Mouse (Mus musculus): ENCODE results near the gene Nmt2. TPM values are rescaled to one million over a fixed set of nuclear protein-coding genes. Genes with fewer than 3 reads are reported as not detected.

Gene Nmt2
- total and polyA plus RNA-seq, 3 experiments: 19.9 to 34.1 TPM; not detected in 1

GRCm38 (mm10) chr2:3335611-3336301 is 51.7 kb downstream of the Nmt2 start, which contains the start of gene Acbd7 (continued):
- TF ChIP-seq POLR2A (IDR thresholded peaks at IDR 0.05; ENCODE audit: control insufficient read depth in 1 of 2, insufficient read depth in 1 of 2, low read depth in 1 of 2, low read length in 2 of 2, poor library complexity in 1 of 2) (peak; percentile 53 to 94; a peak in 3 of 4 replicates), USF1 (IDR thresholded peaks at IDR 0.05; ENCODE audit: low read depth, low read length) (peak; percentile 54), E2F4 (IDR thresholded peaks at IDR 0.05; ENCODE audit: borderline replicate concordance, low read depth, low read length) (no peak)

- TF ChIP-seq CHD1 (IDR thresholded peaks at IDR 0.05; ENCODE audit: low read depth, low read length) (no peak), ETS1 (IDR thresholded peaks at IDR 0.05; ENCODE audit: low read depth, low read length) (no peak), USF1 (IDR thresholded peaks at IDR 0.05; ENCODE audit: low read depth, low read length) (no peak), SIN3A (IDR thresholded peaks at IDR 0.05; ENCODE audit: low read length) (no peak), ZMIZ1 (IDR thresholded peaks at IDR 0.05; ENCODE audit: low read depth, low read length) (no peak), ZC3H11A (IDR thresholded peaks at IDR 0.05; ENCODE audit: low read depth, low read length) (no peak), MYB (IDR thresholded peaks at IDR 0.05; ENCODE audit: low read depth, low read length) (no peak), TBP (IDR thresholded peaks at IDR 0.05; ENCODE audit: low read depth, low read length) (no peak), CTCF (IDR thresholded peaks at IDR 0.05 in 2 of 3, conservative IDR thresholded peaks at IDR 0.05 in 1 of 3; ENCODE audit: control insufficient read depth in 1 of 3, insufficient read depth in 1 of 3, low read depth in 2 of 3, low read length in 3 of 3, poor library complexity in 1 of 3, severe bottlenecking in 1 of 3) (no peak), ELF1 (IDR thresholded peaks at IDR 0.05; ENCODE audit: low read depth, low read length) (no peak), ZKSCAN1 (IDR thresholded peaks at IDR 0.05; ENCODE audit: low read depth, low read length) (no peak), MAX (IDR thresholded peaks at IDR 0.05; ENCODE audit: low read length) (no peak), GATA1 (IDR thresholded peaks at IDR 0.05; ENCODE audit: low read depth, low read length) (no peak), TCF12 (IDR thresholded peaks at IDR 0.05; ENCODE audit: low read depth, low read length) (no peak)
- H3K79me2 ChIP-seq (ENCODE audit: control insufficient read depth, insufficient read depth, low read length, poor library complexity): no peaks in the 10 kb centered on the region
- no peak overlapping the region for H3K4me3 ChIP-seq (ENCODE audit: control insufficient read depth in 1 of 2, insufficient read depth in 1 of 2, low read depth in 2 of 2, low read length in 2 of 2)
- no peak overlapping the region for H3K27ac ChIP-seq (ENCODE audit: control insufficient read depth, low read depth, low read length)
- H3K27me3 ChIP-seq (ENCODE audit: control insufficient read depth in 1 of 2, insufficient read depth in 2 of 2, low read length in 2 of 2): peaks cover 8 to 9% of the 10 kb centered on the region in 2 experiments
- H3K4me1 ChIP-seq (ENCODE audit: control insufficient read depth in 1 of 2, insufficient read depth in 2 of 2, low read length in 2 of 2): no peaks in the 10 kb centered on the region
- no peaks in the 10 kb centered on the region for H3K9me3 ChIP-seq (replicated peaks; ENCODE audit: insufficient read depth, low read length)
- H3K9ac ChIP-seq (ENCODE audit: control insufficient read depth, low read depth, low read length, poor library complexity, severe bottlenecking): no peak overlapping the region
- DNase-seq (ENCODE audit: low read depth, low spot score): no peak
- no peaks in the 10 kb centered on the region for H3K36me3 ChIP-seq (ENCODE audit: control insufficient read depth in 1 of 2, insufficient read depth in 2 of 2, low read length in 2 of 2)
Observed at GRCm38 (mm10) chr2:3348422-3348821, 64.4 kb downstream of the Nmt2 start.

- Histone ChIP-seq H3K79me2 (ENCODE audit: control insufficient read depth, insufficient read depth, low read length, poor library complexity) (no peaks in the 10 kb centered on the region), H3K27me3 (ENCODE audit: control insufficient read depth in 1 of 2, insufficient read depth in 2 of 2, low read length in 2 of 2) (peaks cover 8 to 9% of the 10 kb centered on the region in 2 experiments), H3K27ac (ENCODE audit: control insufficient read depth, low read depth, low read length) (no peak overlapping the region), H3K4me3 (ENCODE audit: control insufficient read depth in 1 of 2, insufficient read depth in 1 of 2, low read depth in 2 of 2, low read length in 2 of 2) (no peak overlapping the region), H3K9me3 (replicated peaks; ENCODE audit: insufficient read depth, low read length) (no peaks in the 10 kb centered on the region), H3K4me1 (ENCODE audit: control insufficient read depth in 1 of 2, insufficient read depth in 2 of 2, low read length in 2 of 2) (no peaks in the 10 kb centered on the region), H3K36me3 (ENCODE audit: control insufficient read depth in 1 of 2, insufficient read depth in 2 of 2, low read length in 2 of 2) (no peaks in the 10 kb centered on the region), H3K9ac (ENCODE audit: control insufficient read depth, low read depth, low read length, poor library complexity, severe bottlenecking) (no peak overlapping the region)
- DNase-seq (ENCODE audit: low read depth, low spot score): peak; percentile 69
- peak; percentile 87 for TF ChIP-seq SMC3 (IDR thresholded peaks at IDR 0.05; ENCODE audit: low read depth, low read length)
- peak; percentile 39 to 88 (median 67); a peak in 5 of 6 replicates for TF ChIP-seq CTCF (IDR thresholded peaks at IDR 0.05 in 2 of 3, conservative IDR thresholded peaks at IDR 0.05 in 1 of 3; ENCODE audit: control insufficient read depth in 1 of 3, insufficient read depth in 1 of 3, low read depth in 2 of 3, low read length in 3 of 3, poor library complexity in 1 of 3, severe bottlenecking in 1 of 3)
- no peak for TF ChIP-seq GATA1 (IDR thresholded peaks at IDR 0.05; ENCODE audit: low read depth, low read length)
- TF ChIP-seq ZC3H11A (IDR thresholded peaks at IDR 0.05; ENCODE audit: low read depth, low read length): peak; percentile 79
- peak; percentile 95 for TF ChIP-seq RAD21 (IDR thresholded peaks at IDR 0.05; ENCODE audit: low read depth, low read length)
Observed at GRCm38 (mm10) chr2:3348919-3349318, 64.9 kb downstream of the Nmt2 start.

Data from MEL (cell line).